Mouse (Mus musculus): ENCODE data around the gene Ddi2. TPM values are rescaled to one million over a fixed set of nuclear protein-coding genes. Genes with fewer than 3 reads are reported as not detected.

Ddi2 gene
- total RNA-seq, 2 experiments from 2014 or later, result 45.1 to 46.9 TPM

DNA sequence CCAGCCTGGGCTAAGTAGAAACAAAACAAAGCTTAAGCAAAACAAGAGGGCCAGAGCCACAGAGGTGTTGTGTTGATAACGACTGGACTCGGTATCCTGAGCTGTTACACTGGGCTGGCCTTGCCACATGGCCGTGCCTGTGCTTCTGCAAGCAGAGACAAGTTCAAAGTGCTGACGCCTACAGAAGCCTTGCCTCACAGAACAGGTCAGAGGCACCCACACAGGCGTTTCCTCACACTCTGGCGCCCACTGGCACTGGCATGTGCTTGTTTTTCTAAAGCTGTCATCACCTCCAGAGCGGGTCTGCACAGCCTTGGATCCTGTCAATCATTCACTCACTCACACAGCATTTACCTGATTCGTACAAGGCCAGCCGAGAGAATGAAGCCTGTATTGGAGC lies 18.6 kb upstream of the Ddi2 start:
- no peak for DNase-seq

DNA sequence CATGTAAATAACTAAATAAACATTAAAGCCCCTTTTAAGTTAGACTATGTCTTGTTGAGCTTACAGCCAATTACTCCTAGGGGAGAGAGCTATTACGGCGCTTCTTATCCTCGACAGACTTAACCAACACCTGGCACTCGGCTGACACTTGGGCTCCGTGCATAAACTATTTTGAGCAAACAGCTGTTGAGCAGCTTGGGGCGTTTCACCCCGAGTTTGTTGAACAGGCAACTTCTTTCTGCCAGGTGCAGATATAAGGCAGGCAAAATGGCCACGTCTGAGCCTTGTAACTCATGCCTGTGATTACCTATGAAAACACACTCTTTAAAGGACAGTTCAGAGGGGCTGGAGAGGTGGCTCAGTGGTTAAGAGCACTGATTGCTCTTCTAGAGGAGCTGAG lies 14.8 kb upstream of the Ddi2 start:
- no peak for DNase-seq

DNA sequence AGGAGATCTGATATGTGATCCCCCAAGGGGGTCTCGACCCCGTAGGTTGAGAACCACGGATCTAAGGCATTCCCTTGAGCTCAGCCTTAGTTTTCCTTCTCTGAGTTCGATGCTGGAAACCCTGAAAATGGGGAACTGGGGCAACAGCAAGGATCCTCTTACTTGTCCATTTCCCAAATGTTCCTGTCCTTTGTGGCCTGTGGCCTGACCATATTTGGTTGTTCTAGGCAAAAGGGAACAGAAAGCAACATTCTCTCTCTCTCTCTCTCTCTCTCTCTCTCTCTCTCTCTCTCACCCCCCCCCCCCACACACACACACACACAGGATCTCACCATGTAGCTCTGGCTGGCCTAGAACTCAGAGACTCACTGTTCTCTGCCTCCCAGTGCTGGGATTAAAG lies 13.6 kb upstream of the Ddi2 start:
- no peak for DNase-seq

DNA sequence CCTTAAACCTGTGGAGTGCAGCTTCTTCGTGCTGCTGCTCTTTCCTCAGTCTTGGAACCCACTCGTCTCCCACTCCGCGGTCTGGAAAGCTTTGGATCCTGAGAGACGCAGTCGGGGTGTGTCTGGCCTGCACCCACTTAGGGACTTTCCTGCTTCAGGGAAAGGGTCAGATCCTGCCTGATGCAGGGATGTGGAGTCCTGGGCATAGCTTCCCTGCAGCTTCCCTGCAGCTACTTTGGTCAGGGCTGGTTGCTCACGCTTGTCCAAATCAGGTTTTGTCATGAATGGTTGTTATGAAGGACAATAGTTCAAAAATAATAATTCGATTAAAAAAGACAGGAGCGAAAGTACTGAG lies 12.0 kb upstream of the Ddi2 start:
- DNase-seq, result no peak

DNA sequence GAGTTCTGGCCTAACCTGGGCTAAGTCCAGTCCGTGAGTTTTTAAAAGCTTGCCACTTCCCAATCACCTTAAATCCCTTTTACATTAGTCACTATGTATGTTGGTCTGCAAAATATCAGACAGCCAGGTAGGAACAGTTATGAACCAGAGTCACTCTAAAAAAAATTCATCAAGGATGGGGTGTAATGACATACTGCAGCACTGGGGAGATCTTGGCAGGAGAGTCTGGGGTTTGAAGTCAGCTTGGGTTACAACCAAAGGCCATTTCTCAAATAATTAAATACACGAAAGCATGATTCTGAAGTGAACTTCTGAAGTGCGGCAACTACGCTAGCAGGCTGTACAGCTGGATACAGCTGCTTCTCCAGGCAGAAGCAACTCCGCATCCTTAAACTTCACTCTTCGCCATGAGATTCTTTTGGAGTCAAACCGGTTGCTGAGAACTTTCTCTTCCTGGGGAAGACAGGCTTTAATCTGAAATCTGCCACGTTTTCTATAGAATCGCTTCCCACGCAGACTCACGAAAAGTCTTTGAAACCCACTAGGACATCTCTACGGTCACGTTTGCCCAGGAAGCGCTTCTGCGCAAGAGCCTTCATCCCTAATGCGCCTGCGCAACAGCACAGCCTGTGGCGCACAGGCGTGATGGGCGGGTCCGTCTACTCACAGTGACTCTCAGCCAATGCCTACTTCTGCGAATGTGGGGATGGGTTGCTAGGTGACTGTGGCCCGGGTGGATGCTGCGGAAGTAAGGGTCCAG lies 11.4 kb upstream of the Ddi2 start:
- peak; percentile 92 to 93 for DNase-seq

DNA sequence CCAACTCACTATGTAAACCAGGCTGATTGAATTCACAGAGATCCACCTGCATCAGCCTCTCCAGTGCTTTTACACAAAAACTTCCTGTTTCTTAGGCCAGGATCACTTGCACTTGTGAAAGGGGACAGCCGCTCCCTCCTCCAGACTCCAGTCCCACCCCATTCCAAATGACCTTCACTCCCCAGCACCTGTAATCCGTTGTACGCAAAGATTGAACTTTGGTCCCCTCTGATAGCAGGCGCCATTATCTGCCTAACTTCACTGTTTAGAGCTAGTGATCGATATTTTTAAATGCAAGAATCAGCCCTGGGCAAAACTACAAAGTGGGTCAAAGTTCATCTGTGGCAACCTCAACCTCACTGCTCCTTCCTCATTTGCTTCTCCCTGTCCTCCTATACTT lies 8.5 kb upstream of the Ddi2 start:
- DNase-seq, result no peak

DNA sequence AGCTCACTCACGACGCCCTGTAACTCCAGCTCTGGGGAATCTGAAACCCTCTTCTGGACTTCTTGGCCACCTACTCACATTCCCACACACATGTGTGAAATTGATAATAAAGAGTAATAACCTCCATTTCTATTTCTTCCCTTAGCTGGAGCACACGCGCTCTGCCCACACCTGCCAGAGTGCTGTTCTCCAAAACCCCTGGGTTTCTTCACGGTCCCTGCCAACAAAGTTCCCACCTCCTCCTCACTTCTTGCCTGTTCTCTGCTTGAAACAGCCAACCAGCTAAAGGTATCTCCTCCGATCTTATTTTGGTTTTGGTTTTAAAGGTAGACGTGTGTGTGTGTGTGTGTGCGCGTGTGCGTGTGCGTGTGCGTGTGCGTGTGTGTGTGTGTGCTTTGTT lies 7.2 kb upstream of the Ddi2 start:
- no peak for DNase-seq

DNA sequence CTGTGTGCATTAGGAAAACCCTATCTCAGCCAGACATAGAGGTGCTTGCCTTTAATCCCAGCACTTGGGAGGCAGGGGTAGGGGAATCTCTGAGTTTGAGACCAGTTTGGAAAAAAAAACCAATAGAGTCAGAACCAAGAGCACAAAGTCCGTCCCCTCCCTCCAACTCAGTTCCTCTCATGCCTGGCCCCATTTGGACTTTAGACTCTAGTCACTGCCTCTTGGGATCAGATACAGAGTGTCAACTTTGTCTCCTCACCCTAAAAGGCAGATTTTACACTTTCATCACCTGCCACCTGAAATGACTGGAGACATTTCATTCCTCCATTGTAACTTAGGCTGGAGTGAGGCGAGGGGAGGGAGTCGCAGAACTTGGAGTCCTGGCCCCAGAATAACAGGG lies 6.0 kb upstream of the Ddi2 start:
- DNase-seq, result no peak

DNA sequence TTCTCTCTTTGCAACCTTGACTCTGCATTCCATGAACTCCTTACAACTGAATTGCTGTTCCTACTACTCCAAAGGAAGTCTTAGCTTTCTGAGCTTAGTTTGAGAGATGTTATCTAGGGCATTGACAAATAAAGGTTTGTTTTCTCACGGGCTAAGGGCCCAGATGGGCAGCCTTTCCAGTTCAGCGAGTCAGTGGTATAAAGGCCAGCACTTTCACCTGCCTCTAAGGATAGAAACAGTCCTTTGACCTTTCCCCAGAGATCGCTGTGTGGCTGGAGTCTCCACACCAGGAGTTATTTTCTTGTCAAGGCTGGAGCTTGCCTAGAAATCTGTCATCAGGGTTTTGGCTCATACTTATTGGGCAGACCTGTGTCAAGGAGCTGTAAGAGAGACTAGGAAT lies 2.5 kb upstream of the Ddi2 start:
- no peak for DNase-seq

DNA sequence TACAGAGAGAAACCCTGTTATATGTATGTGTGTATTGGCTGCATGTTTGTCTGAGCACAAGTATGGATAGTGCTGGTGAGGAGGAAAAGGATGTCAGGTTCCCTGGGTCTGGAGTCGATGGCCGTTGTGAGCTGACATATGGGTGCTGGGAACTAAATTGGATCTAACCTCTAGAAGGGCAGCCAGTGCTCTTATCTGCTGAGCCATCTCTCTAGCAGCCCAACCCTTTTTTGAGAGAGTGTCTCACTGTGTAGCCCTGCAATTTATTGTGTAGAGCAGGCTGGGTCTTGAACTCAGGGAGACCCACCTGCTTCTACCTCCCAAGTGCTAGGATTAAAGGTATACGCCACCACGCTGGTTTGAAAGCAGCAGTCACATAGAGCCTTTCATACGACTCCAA lies 2.1 kb upstream of the Ddi2 start:
- no peak for DNase-seq

DNA sequence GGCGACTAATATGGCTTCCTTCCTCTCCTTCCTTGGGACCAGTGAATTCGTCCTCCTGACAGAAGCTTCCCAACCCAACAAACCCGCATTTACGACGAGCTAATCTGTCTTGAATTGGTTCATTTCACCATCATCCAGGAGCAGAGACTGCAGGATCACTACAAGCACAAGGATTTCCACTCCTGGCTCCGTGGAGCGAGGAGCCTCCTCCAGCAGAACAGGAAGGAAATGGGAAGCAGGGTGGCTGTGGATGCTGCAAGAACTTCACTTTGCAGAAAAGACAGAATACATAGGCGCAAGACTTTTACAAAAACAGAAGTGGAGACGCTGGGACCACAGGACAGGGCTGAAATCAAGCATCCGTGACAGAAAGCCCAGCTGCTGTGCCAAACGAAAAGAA lies 1.4 kb upstream of the Ddi2 start:
- DNase-seq, result no peak

DNA sequence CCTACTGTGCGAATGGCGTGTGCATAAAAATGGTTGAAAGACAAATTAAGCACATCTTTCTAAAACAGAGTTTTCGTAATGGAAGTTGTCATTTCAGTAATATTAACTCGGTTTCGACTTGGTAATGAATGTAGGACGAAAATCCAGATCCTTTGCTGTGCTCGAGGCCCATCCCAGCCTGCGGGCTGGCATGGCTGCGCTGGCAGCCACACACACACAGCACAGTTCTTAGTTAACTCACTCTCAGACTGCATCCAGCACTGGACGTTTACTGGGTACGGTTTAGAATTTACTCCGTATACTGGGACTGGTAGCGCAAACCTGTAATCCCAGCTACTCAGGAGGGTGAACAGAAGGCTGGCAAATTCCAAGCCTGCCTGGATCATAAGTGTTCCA lies 452 bp upstream of the Ddi2 start:
- no peak for DNase-seq

DNA sequence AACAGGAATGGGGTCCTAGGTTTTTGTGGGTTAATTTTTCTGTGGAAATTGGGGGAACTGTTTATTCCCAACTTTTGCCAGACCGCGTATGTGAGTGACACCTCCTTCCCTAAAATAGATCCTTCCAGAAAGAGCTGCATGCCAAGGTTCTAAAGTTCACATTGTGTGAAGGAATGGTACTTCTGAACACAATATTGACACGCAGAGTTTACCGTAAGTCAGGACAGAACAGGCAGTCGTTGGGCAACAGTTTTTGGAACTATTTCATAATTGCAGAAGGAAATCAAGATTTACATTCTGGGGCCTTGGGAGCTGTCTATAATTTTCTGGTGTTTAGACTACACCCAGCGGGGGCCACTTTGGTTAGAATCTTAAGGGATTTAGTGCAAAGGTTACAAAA lies 1.3 kb downstream of the Ddi2 start:
- DNase-seq, result no peak

DNA sequence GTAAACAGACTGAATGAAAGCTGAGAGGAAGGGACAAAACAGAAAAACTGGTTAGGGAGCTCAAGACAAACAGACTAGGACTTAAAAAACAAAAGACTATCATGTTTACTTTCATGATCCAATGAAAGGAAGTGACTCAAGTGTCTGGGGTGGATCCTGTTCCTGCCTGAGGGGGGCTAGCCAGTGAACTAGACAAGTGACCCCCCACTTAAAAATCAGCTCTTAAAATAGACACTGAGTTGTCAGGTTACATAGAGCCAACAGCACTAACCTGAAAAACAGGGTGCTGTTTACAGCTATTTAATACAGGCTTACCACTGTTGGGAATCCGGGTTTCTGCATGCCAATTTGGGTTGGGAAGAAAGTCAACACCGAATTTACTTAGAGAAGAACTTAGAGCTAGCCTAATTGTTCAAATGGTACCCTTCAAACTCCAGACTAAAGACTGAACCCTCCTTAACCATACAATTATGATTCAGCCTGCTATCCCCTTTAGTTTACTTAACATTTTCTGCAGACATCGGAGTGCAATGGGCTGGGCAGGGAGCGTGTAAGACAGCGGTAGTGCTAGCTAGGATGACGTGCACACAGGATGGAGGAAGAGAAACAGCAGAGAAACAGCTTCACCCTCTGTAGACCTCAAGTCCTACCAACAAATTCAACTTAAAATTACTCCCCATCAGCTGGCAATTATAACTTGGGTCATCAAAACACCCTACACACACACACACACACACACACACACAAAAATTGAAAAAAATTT lies 2.3 kb downstream of the Ddi2 start:
- no peak for DNase-seq

DNA sequence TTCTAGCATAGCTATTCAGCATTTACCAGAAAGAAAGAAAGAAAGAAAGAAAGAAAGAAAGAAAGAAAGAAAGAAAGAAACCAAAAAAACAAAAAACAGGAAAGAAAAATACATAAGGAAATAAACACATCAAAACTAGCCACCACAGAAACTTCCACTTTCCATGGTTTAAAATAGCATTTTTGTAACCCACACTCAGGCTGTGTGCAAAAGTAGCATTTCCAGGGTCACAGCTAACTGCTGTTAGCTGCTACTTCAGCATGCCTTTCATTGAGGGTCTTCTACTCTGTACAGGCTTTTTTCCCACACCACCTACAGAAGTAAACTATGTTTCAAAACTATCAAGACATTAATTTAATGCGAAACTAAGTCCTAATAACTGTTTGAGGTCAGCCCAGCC lies 3.9 kb downstream of the Ddi2 start:
- DNase-seq, result no peak

DNA sequence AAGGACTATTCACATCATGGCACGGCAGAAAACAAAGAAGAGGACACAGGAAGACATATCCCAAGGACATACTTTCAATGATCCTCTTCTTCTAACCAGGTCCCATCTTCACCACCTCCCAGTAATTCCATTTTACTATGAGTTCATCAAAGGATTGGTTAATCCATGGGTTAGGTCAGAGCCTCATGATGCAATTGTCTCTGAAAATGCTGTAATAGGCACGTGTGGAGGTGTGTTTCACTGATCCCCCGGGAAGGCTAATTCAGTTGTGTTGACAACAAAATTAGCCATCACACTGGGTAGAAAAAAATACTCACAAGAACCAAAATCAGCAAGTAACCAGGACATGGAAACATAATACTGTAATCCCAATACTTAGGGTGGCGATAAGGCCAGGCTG lies 5.6 kb downstream of the Ddi2 start:
- no peak for DNase-seq

DNA sequence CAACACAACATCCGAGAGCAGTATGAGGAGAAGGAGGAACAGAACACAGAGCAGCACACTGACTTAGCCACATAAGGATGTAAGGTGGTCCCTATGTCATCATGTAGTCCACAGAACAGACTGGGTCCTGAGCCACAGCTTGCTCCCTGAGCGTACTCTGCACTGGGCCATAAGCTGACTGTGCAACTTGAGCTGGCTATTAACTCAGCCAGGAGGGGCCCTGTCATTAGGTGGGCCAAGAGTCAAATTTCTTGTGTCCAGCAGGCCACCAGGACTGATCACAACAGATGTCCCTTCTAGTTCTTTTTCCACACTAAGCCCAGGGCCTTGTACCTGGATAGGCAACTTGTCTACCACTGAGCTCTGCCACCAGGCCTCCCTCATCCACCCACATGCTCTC lies 8.2 kb downstream of the Ddi2 start:
- DNase-seq, result no peak

DNA sequence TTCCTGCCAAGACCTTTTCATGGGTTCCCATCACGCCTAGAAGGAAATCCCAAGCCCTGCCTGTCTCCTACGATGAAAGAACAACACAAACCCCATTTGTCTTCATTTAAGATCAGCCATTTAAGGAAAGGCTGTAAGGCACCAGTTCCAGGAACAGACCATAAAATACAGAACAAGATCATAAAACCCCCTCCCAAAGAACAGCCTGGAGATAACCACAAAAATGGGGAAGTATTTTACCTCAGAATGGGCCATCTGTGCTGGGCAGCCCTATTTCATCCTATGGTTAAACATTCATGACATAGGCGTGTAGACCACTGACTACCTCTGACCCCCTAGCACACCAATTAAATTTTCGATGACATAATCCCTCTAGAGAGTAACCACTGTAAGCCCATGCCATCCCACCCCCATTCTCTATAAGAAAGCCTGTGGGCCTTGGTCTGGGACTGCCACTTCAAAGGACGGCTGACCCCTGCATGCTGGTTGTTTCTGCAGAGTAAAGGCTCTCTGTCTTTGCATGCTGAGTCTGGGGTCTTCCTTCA lies 9.5 kb downstream of the Ddi2 start:
- no peak for DNase-seq

DNA sequence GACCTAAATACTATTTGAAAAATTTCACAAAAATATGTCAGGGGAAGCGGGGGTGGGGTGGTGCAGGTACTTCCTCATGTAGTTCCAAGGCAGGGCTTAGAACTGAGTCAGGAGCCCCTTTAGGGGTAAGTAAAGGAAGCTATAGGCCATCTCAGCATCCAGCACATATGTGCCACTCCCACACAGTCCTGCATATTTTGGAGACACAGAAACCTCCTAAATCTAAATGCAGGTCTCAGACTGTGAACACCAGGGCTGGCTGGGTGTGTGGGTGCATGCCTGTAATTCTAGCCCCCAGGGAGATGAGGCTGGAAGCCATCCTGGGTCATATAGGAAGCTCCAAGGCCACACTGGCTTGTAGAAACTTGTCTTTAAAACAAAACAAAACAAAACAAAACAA lies 12.0 kb downstream of the Ddi2 start:
- DNase-seq, result no peak

DNA sequence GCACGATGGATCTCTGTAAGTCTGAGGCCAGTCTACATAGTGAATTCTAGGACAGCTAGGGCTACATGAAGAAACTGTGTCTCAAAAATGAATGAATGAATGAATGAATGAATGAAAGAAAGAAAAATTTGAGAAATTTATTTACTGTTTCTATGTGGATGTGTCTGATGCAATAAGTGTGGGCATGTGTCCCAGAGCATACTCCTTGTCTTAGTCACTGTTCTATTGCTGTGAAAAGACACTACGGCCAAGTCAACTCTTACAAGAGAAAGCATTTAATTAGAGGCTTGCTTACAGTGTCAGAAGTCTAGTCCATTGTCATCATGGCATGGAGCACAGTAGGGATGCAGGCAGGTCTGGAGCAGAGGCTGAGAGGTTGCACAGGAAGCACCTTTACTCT lies 14.2 kb downstream of the Ddi2 start:
- DNase-seq, result no peak

DNA sequence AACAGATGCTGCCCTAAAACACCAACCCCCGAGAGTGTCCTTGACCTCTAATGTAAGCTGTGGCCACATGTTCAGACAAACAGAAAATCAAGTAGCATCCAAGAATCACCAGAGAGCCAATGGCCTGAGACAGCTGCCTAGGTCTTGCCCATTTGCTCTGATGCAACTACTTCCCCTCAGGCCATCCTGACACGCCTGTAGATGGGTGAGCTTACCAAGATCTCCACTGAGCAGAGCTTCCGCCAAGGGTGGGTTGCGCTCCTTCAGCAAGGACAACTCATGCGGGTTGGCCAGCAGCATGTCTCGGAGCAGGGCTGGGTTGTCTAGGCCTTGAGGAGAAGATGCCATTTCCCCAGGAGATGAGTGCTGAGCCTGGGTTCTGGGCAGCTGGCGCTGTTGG lies 15.2 kb downstream of the Ddi2 start:
- DNase-seq, result no peak

DNA sequence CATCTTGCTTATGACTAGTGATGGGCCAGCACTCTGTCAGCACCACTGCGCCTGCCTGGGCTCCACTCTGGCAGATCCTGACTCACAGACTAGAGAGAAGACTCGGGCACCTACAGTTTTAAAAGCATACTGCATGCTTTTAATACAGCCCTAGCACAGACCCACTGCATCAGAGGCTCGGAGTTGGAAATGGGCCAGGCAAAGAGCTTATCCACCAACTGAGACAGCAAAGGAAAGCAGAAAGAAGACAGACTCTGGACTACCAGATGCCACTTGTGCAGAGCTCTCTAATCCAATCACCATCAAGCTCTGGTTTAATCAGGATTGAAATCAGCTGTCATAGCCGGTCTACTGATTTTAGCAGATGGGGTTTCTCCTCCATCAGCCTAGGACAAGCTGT lies 17.9 kb downstream of the Ddi2 start:
- DNase-seq, result peak; percentile 77

DNA sequence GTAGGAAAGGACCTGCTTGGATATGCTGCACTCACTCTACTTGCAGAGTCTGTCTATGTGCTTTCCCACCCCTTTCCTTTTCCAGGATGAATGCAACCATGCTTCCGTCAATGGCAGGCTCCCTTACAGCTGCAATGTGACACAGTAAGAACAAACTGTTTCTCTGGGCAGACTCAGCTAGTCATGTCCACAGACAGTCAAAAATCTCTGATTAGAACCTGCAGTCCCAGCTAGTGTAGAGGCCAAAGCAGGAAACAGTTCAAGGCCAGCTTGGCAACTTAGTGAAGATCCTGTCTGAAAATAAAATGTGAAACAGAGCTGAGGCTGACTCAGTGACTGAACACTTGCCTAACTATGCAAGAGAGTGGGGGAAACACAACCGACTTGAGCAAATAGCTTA lies 18.6 kb downstream of the Ddi2 start:
- no peak for DNase-seq

DNA sequence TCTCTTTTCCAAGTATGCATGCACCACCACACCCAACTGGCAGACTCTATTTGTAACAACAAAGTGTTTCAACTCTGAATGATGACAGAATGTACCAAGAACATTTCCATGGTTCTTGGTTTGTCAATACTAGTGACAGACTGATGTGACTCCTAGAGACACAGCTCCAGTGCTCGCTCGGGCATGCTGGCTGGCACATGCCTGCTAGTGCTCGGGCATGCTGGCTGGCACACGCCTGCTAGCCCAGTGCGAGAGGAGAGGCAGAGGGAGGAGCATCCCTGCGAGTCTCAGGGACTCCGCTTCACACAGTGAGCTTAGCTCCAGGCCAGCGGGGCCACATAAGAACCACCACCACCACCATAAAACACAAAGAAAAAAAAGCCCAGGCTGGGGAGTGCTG lies 28.5 kb downstream of the Ddi2 start:
- no peak for DNase-seq

All from layer of hippocampus, postnatal 36 days (tissue).